Mouse (Mus musculus): ENCODE results near the gene Rsph6a.

GRCm38 (mm10) chr7:19121686-19122085 lies 67.2 kb downstream of the Rsph6a start:
- no peak for TF ChIP-seq CTCF (IDR thresholded peaks at IDR 0.05; ENCODE audit: extremely low read depth, insufficient read depth, insufficient read length, insufficient replicate concordance)
- TF ChIP-seq POLR2A (IDR thresholded peaks at IDR 0.05; ENCODE audit: low read depth, low read length), result no peak

Measured in spleen, adult 2 months (tissue).